Mouse (Mus musculus): ENCODE data around the gene Slc35c1. TPM values are rescaled to one million over a fixed set of nuclear protein-coding genes. Genes with fewer than 3 reads are reported as not detected.

Gene Slc35c1
- polyA plus RNA-seq, 3 experiments from 2014 or later: 35.1 to 53.1 (median 38.8) TPM

Other genes with a start within 250 kb of the Slc35c1 start
- gene Pex16, start 85.9 kb downstream of the Slc35c1 start, polyA plus RNA-seq (2017; shearing (Covaris generic)): 10 to 100 TPM; 42.8 to 53.8 (median 53.3) TPM
- gene Large2, start 85.7 kb downstream of the Slc35c1 start, polyA plus RNA-seq (2017; shearing (Covaris generic)): 1 to 10 TPM in 1 of 3 experiments, under 1 TPM in 1, not detected in 1; 0.23 to 1.3 TPM
- 1 to 10 TPM; 3.2 to 3.7 (median 3.7) TPM for gene 1700029I15Rik, start 78.0 kb downstream of the Slc35c1 start, polyA plus RNA-seq (2017; shearing (Covaris generic))
- under 1 TPM; 0.43 to 0.92 (median 0.82) TPM for gene Mapk8ip1, start 59.3 kb downstream of the Slc35c1 start, polyA plus RNA-seq (2017; shearing (Covaris generic))
- 10 to 100 TPM in 1 of 3 experiments, 1 to 10 TPM in 2; 3.5 to 10.2 (median 6.9) TPM for gene Cry2, start 26.5 kb downstream of the Slc35c1 start, polyA plus RNA-seq (2017; shearing (Covaris generic))
- not detected for gene Chst1, start 139.2 kb upstream of the Slc35c1 start, polyA plus RNA-seq (2017; shearing (Covaris generic))

Data from inflammation-experienced regulatory T-cells, adult 6 months (primary cell).